Mouse (Mus musculus): ENCODE data around the gene Klk11.

DNA sequence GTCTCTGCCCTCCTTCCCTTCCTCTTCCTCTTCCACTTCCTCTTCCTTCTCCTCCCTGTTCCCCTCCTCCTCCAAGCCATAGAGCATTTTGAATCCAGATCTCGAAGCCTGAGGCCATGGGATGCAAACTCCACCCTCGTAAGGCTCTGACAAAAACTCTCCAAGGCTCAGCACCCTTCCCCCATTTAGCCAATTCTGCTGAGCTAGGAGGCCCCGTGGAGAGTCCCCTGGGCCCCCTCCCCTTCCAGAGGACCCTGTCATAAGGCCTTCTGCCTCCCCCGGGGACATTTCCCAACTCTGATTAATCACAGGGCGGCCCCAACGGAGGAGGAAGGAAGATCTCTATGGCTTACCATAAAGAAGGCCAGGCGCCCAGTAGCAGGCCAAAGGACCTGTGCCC, 17.2 kb downstream of the Klk11 start, which contains the start of gene Klk9:
- TF ChIP-seq CTCF (conservative IDR thresholded peaks at IDR 0.05; ENCODE audit: insufficient read depth, insufficient read length, low read depth, low read length) (no peak), POLR2A (IDR thresholded peaks at IDR 0.05; ENCODE audit: low read depth, low read length) (no peak)
